Comparison of ENCODE assay signal across 10 mouse cellular contexts in genomic region chr2:168412853-168413252, GRCm38 (mm10).
DNase-seq lines count a peak whose midpoint lies in the region; ATAC-seq and TF ChIP-seq lines count a peak whose summit lies in the region.
"Had no signal": no experiment of that assay in that cellular context is flagged by ENCODE, and none has a peak within 500 bp of the region (broad histone marks: within the 10 kb centered on the region; RNA-seq: fewer than 3 reads in every experiment).

No protein-coding gene starts in this region.

- no peak overlapping the region for H3K4me3 ChIP-seq in forebrain, postnatal 0 days (ENCODE audit: low read depth, low read length)
- H3K4me3 ChIP-seq in forebrain, embryonic 12.5 days (replicated peaks) = no peak overlapping the region
- H3K4me3 ChIP-seq in lung, postnatal 0 days (ENCODE audit: low read depth, low read length) = no peak overlapping the region
- no peak overlapping the region for H3K4me3 ChIP-seq in lung, adult 2 months (replicated peaks; ENCODE audit: extremely low read depth, low read depth, low read length)
- H3K4me3 ChIP-seq in neural tube, embryonic 15.5 days (replicated peaks) = no peak overlapping the region
- H3K4me3 ChIP-seq: hindbrain, embryonic 12.5 days had no signal

- WGBS in forebrain, postnatal 0 days = 52% methylated on average over 6 of the region's 6 CpGs
- 47% methylated on average over 6 of the region's 6 CpGs for WGBS in forebrain, embryonic 12.5 days
- 38% methylated on average over 6 of the region's 6 CpGs for WGBS in lung, postnatal 0 days
- WGBS in lung, adult 2 months = 40% methylated on average over 6 of the region's 6 CpGs
- 55% methylated on average over 6 of the region's 6 CpGs for WGBS in neural tube, embryonic 15.5 days

- H3K27ac ChIP-seq in forebrain, postnatal 0 days (ENCODE audit: low read depth, low read length) = no peak overlapping the region
- H3K27ac ChIP-seq in forebrain, embryonic 12.5 days = no peak overlapping the region
- no peak overlapping the region for H3K27ac ChIP-seq in lung, postnatal 0 days (ENCODE audit: low read length)
- H3K27ac ChIP-seq in neural tube, embryonic 15.5 days (replicated peaks) = no peak overlapping the region
- H3K27ac ChIP-seq: hindbrain, embryonic 12.5 days had no signal

- no peaks in the 10 kb centered on the region for H3K27me3 ChIP-seq in forebrain, postnatal 0 days (ENCODE audit: insufficient read depth, low read length)
- H3K27me3 ChIP-seq in forebrain, embryonic 12.5 days = peaks cover 13% of the 10 kb centered on the region
- H3K27me3 ChIP-seq in lung, postnatal 0 days (replicated peaks; ENCODE audit: insufficient read depth, low read length) = 0 out of 2 replicates have a peak, but pooled peaks cover 3% of the 10 kb centered on the region
- no peaks in the 10 kb centered on the region for H3K27me3 ChIP-seq in neural tube, embryonic 15.5 days (replicated peaks)
- H3K27me3 ChIP-seq: hindbrain, embryonic 12.5 days had no signal

- peak; percentile 30 for TF ChIP-seq CTCF in forebrain, postnatal 0 days (IDR thresholded peaks at IDR 0.05; ENCODE audit: low read depth)
- TF ChIP-seq CTCF in lung, postnatal 0 days (IDR thresholded peaks at IDR 0.05) = peak; percentile 59
- TF ChIP-seq CTCF in lung, adult 2 months (IDR thresholded peaks at IDR 0.05; ENCODE audit: insufficient read depth, low read length) = no peak

- H3K9me3 ChIP-seq in forebrain, postnatal 0 days (ENCODE audit: low read length) = no peaks in the 10 kb centered on the region
- no peaks in the 10 kb centered on the region for H3K9me3 ChIP-seq in forebrain, embryonic 12.5 days
- H3K9me3 ChIP-seq in lung, postnatal 0 days (ENCODE audit: low read length) = no peaks in the 10 kb centered on the region
- no peaks in the 10 kb centered on the region for H3K9me3 ChIP-seq in neural tube, embryonic 15.5 days (replicated peaks)
- H3K9me3 ChIP-seq: hindbrain, embryonic 12.5 days had no signal

- DNase-seq in forebrain, postnatal 0 days = no peak
- no peak for DNase-seq in lung, postnatal 0 days (ENCODE audit: low spot score)
- DNase-seq in lung, adult 2 months = no peak
- DNase-seq in embryo, embryonic 11 days = peak; percentile 39
- DNase-seq in thymus, postnatal 10 days (ENCODE audit: low spot score in 2 of 2) = peak; percentile 22 to 64
- no peak for DNase-seq in layer of hippocampus, postnatal 36 days

- no peak for ATAC-seq in forebrain, postnatal 0 days
- no peak for ATAC-seq in forebrain, embryonic 12.5 days (ENCODE audit: low FRiP score)
- ATAC-seq in lung, postnatal 0 days = no peak
- no peak for ATAC-seq in neural tube, embryonic 15.5 days (ENCODE audit: low FRiP score)
- ATAC-seq: forebrain, embryonic 14.5 days had no signal

- H3K4me2 ChIP-seq in forebrain, postnatal 0 days (ENCODE audit: low read depth) = no peak overlapping the region
- H3K4me2 ChIP-seq in forebrain, embryonic 12.5 days = no peak overlapping the region
- no peak overlapping the region for H3K4me2 ChIP-seq in lung, postnatal 0 days (replicated peaks; ENCODE audit: low read depth, low read length)
- H3K4me2 ChIP-seq in neural tube, embryonic 15.5 days = no peak overlapping the region
- H3K4me2 ChIP-seq: hindbrain, embryonic 12.5 days had no signal

- H3K9ac ChIP-seq in forebrain, postnatal 0 days = no peak overlapping the region
- H3K9ac ChIP-seq in forebrain, embryonic 12.5 days = no peak overlapping the region
- H3K9ac ChIP-seq in lung, postnatal 0 days (replicated peaks; ENCODE audit: low read depth) = no peak overlapping the region
- no peak overlapping the region for H3K9ac ChIP-seq in neural tube, embryonic 15.5 days (replicated peaks)
- H3K9ac ChIP-seq: hindbrain, embryonic 12.5 days had no signal

- no peak for TF ChIP-seq POLR2A in lung, adult 2 months (IDR thresholded peaks at IDR 0.05; ENCODE audit: borderline replicate concordance, extremely low read depth, low read depth, low read length)

- no peaks in the 10 kb centered on the region for H3K36me3 ChIP-seq in forebrain, postnatal 0 days (ENCODE audit: insufficient read depth)
- no peaks in the 10 kb centered on the region for H3K36me3 ChIP-seq in forebrain, embryonic 12.5 days (replicated peaks)
- H3K36me3 ChIP-seq in lung, postnatal 0 days (ENCODE audit: insufficient read depth, low read length) = no peaks in the 10 kb centered on the region
- no peaks in the 10 kb centered on the region for H3K36me3 ChIP-seq in neural tube, embryonic 15.5 days
- H3K36me3 ChIP-seq: hindbrain, embryonic 12.5 days had no signal

- TF ChIP-seq EP300 in lung, postnatal 0 days (IDR thresholded peaks at IDR 0.05) = no peak

- H3K4me1 ChIP-seq in forebrain, postnatal 0 days (ENCODE audit: insufficient read depth) = no peaks in the 10 kb centered on the region
- H3K4me1 ChIP-seq in forebrain, embryonic 12.5 days = peaks cover 4% of the 10 kb centered on the region; the same call in 1 of the 2 replicates
- no peaks in the 10 kb centered on the region for H3K4me1 ChIP-seq in lung, postnatal 0 days (ENCODE audit: insufficient read depth, low read depth, low read length)
- H3K4me1 ChIP-seq in lung, adult 2 months (ENCODE audit: control insufficient read depth, insufficient read depth, low read length) = no peaks in the 10 kb centered on the region
- no peaks in the 10 kb centered on the region; the same call in 1 of the 2 replicates for H3K4me1 ChIP-seq in neural tube, embryonic 15.5 days
- H3K4me1 ChIP-seq: hindbrain, embryonic 12.5 days had no signal

Comparison
In these comparisons a context has a peak if more than half of its experiments do, and no peak if none do; other contexts are left out.
1. DNase-seq: peak in embryo, embryonic 11 days (single experiment) and thymus, postnatal 10 days (2 of 2); none in forebrain, postnatal 0 days (single experiment), lung, postnatal 0 days (single experiment), lung, adult 2 months (single experiment) and layer of hippocampus, postnatal 36 days (0 of 2).